Mouse (Mus musculus) E14TG2a.4 (cell line): Measurements from ENCODE around the gene Gm20696.

Experiments
- NANOG ChIP-seq: IDR thresholded peaks from 2 replicates; pipeline ENCODE4 v1.6.1; 2014; ENCODE audit warnings: borderline replicate concordance, low read length, mixed read lengths
- POU5F1 ChIP-seq: IDR thresholded peaks from 2 replicates; pipeline ENCODE4 v1.6.1; 2014; ENCODE audit warnings: low read length, borderline replicate concordance

DNA sequence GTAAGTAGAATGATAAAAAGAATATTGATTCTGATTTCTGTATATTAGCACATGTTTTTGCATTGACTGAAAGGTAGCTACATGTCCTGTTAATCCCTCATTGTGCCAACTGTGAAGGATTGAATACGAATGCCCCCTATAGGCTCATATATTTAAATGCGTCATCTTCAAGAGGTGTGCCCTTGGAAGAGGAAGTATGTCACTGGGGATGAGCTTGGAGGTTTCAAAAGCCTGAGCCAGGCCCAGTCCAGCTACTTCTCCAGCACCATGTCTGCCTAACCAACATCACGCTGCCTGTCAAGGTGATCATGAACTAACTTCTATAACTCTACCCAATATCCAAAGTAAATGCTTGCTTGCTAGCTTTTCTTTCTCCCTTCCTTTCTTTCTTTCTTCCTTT is 324.2 kb downstream of the Gm20696 start:
- TF ChIP-seq POU5F1, result no peak
- no peak for TF ChIP-seq NANOG
